Mouse (Mus musculus) embryo, embryonic 10 days (tissue): ENCODE results near the gene Ldlrap1.
A peak's percentile ranks its signal among the peaks of the same experiment; 100 is the strongest.
"Not testable (repeated sequence)": the region's sequence is repeated elsewhere in the genome, so short reads cannot be mapped to it uniquely, and the experiment has no call there.

Experiments used
- DNase-seq: peaks from one replicate; pipeline ENCODE4 v3.0.0-alpha.2; 2015; ENCODE audit warnings: low spot score

The Ldlrap1 gene

GRCm38 (mm10) chr4:134767426-134768225 lies at the start of gene Ldlrap1:
Gene Ldlrap1 (minus strand): TSS chr4:134768024.
- peak; percentile 75 for DNase-seq

- DNase-seq = no peak
These were observed 46.4 kb upstream of the Ldlrap1 start for GRCm38 (mm10) chr4:134814229-134814571.

GRCm38 (mm10) chr4:134813406-134814228 lies 45.8 kb upstream of the Ldlrap1 start:
- no peak for DNase-seq

GRCm38 (mm10) chr4:134804765-134805164 lies 36.9 kb upstream of the Ldlrap1 start:
- no peak for DNase-seq

GRCm38 (mm10) chr4:134802765-134803164 lies 34.9 kb upstream of the Ldlrap1 start:
- no peak for DNase-seq

GRCm38 (mm10) chr4:134802155-134802554 lies 34.3 kb upstream of the Ldlrap1 start:
- DNase-seq = no peak

GRCm38 (mm10) chr4:134800693-134801092 lies 32.9 kb upstream of the Ldlrap1 start:
- DNase-seq = no peak

- DNase-seq = no peak
These were observed 32.3 kb upstream of the Ldlrap1 start for GRCm38 (mm10) chr4:134800098-134800497.

GRCm38 (mm10) chr4:134799272-134799671 lies 31.4 kb upstream of the Ldlrap1 start:
- peak; percentile 90 for DNase-seq

- no peak for DNase-seq
These were observed 31.0 kb upstream of the Ldlrap1 start for GRCm38 (mm10) chr4:134798861-134799260.

GRCm38 (mm10) chr4:134797621-134798020 lies 29.8 kb upstream of the Ldlrap1 start:
- DNase-seq = no peak

GRCm38 (mm10) chr4:134796581-134797361 lies 28.9 kb upstream of the Ldlrap1 start:
- DNase-seq = no peak

- DNase-seq = no peak
These were observed 28.1 kb upstream of the Ldlrap1 start for GRCm38 (mm10) chr4:134795819-134796485.

- DNase-seq = not testable (repeated sequence)
These were observed 27.1 kb upstream of the Ldlrap1 start for GRCm38 (mm10) chr4:134794959-134795358.

- peak; percentile 83 for DNase-seq
These were observed 25.6 kb upstream of the Ldlrap1 start for GRCm38 (mm10) chr4:134793213-134793956.

GRCm38 (mm10) chr4:134791731-134792130 lies 23.9 kb upstream of the Ldlrap1 start:
- DNase-seq = no peak

GRCm38 (mm10) chr4:134786946-134787345 lies 19.1 kb upstream of the Ldlrap1 start:
- no peak for DNase-seq

GRCm38 (mm10) chr4:134784701-134785100 lies 16.9 kb upstream of the Ldlrap1 start:
- DNase-seq = peak; percentile 77

GRCm38 (mm10) chr4:134779136-134779934 lies 11.5 kb upstream of the Ldlrap1 start:
- peak; percentile 87 for DNase-seq

GRCm38 (mm10) chr4:134776246-134776645 lies 8.4 kb upstream of the Ldlrap1 start:
- DNase-seq = no peak
